Mouse (Mus musculus) neural tube, embryonic 10.5 days (tissue): ENCODE data around the gene Coq4.
"Not testable (repeated sequence)": the region's sequence is repeated elsewhere in the genome, so short reads cannot be mapped to it uniquely, and the experiment has no call there.

ENCODE experiments used
- DNase-seq: peaks from one replicate; pipeline ENCODE4 v3.0.0-alpha.2; 2017; ENCODE audit warnings: low spot score; ENCODE audit errors: extremely low spot score

Gene Coq4

DNA sequence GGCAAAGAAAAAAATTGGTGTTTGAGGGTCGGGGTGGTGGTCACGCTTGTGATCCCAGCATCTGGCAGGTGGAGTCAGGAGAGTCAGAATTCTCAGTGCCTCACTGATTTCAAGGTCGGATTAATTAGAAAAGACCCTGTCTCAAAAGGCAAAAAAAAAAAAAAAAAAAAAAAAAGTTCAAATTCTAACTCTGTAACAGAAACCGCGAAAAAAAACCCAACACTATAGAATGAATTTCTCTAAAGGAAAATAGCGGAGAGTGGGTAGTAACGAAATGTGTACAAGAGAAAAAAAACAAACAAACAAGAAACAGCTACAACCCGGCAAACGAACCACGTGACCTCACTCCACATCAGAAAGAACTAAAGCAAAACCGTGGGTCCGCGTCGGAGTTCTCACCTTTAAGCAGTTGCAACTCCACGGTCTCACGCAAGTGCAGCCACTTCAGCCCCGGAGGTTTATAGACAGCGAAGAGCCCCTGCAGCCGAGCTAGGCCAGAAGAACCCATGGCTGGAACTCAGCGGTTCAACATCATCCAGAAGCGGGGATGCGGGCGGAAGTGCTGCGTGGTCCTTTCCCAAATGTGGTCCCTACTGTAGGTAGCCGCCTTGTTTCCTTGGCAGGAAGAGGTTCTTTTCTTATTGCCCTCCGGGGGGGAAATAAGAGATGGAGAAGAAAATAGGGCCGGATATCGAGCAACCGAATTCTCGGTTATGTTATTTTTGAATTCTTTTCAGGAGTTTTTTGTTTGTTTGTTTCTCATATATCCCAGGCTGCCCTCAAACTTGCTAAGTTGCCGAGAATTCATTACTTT, at the start of gene Coq4:
TSS of gene Coq4 (plus strand) at position 390 of the 814 bp plus-strand sequence.
- peak; percentile 92 for DNase-seq

DNA sequence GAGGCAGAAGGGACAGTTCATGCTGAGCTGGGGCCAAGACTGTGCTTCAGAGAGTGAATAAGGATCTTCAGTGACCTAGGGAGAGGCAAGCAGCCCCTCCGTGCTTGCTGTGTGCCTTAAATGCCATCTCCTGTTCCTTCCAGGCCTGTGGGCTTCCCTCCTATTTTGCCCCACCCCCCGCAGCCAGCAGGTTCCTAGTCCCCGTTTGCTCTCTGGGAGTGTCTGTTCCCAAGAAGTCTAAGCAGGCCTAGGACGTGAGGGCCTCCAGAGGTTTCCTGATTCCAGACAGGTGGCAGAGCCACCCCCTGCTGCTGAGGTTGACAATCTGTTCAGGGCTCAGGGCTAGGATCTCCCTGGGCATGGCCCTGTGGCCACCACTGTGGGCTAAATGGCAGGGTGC, 48.5 kb upstream of the Coq4 start:
- DNase-seq = no peak

DNA sequence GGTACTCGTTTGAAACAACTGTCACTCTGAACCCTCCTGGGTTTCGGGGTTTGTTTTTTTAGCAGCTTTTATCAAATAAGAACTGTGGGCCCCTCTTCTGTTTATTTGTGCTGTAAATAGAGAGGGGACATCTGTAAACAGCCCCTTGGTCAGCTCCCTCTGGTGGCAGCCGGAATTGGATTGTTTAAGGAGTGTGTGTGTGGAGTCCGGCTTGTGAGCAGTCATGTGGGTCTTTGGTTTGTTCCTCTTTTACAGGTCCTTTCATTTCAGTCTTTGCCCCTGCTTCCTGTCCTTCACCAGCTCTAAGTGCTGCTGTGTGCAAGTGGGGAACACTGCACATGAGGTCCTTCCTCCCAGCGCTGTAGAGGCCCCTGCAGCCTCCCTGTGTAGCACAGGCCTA, 47.9 kb upstream of the Coq4 start:
- DNase-seq = no peak

DNA sequence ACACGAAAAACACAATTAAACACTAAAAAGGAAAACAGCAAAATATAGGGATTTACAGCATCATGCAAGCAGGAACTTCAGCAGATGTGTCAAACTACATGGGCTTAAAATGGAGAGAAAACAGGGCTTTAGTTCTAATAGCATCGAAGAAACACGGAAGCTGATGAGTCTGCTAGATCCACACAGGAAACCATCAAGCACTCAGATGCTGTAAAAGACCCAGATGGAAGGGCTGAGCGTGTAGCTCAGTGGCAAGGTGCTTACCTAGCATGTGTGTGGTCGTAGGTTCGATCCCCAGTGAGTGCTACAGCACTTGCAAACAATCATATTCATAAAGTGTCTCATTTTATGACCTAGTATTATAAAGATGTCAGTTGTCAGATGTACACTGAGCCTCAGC, 46.1 kb upstream of the Coq4 start:
- DNase-seq = no peak

DNA sequence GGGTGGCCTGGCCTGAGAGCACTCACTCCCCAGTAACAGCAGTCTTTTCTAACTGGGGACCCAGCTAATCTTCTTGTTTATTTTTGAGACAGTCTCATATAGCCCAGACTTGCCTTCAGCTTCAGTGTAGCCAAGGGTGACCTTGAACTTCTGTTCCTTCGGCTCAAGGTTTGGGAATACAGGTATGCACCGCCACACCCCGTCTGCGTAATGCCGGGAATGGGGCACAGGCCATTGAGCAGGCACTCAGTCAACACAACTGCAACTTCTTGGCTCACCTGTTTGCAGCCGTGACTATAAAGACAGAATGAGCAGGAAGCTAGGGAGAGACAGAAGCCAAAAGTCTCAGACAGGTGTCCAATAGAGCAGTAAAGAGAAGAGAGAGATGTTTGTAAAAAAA, 43.0 kb upstream of the Coq4 start:
- no peak for DNase-seq

DNA sequence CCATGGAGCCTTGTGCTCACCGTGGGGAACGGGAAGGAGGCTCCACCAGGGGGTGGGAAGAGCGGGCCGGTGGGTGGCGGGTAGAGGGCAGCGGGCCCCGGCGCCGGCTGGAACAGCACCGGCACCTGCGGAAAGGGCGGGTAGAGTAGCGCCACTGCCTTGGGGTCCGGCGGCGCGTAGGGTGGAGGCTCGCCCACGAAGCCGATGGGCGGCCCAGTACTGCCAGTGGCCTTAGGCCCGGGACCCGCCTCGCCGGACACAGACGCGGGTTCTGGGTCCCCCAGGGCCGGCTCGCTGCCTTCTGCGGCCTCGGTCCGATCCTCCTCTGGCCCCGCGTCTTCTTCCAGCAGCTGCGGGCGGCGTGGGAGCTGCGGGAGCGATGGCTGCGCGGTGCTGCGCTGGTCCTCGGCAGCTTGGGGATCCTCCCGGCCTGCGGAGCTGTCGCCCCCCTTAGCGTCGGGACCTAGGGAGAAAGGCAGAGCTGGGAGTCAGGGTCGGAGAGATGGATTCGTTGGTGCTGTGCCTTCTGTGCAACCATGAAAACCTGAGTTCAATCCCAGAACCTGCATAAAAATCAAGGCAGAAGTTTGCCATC, 40.0 kb upstream of the Coq4 start:
- peak; percentile 40 for DNase-seq

DNA sequence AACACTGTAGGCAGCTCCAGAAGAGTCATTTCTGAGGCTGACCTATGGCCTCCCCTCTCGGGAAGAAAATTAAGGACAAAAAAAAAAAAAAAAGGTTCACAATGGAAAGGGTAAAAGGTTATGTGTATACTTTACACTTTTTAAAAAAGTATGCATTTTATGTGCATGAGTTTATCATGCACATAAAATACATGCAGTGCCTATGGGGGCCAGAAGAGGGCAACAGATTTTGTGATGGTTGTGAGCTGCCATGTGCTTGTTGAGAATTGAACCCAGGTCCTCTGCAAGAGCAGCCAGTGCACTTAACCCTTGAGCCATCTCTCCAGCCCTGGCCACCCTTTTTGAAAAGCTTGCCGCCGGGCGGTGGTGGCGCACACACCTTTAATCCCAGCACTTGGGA, 39.4 kb upstream of the Coq4 start:
- peak; percentile 27 for DNase-seq

DNA sequence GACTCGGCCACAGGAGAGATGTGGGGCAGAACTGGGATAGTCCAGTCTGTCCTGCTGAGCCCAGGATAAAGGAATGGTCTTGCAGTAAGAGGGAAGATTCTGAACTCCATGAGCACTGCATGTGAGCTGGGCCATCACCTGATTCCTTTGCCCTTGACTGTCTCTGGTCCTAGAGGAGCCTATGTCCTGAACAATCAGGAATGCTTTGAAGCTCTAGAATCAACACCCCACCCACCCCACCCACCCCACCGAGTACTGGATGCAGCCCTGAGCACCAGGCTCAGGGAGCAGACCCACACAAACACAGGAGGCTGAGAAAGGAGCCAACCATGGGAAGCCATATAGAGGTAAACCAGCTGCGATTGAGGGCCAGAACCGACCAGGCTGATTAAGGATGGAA, 38.8 kb upstream of the Coq4 start:
- no peak for DNase-seq

DNA sequence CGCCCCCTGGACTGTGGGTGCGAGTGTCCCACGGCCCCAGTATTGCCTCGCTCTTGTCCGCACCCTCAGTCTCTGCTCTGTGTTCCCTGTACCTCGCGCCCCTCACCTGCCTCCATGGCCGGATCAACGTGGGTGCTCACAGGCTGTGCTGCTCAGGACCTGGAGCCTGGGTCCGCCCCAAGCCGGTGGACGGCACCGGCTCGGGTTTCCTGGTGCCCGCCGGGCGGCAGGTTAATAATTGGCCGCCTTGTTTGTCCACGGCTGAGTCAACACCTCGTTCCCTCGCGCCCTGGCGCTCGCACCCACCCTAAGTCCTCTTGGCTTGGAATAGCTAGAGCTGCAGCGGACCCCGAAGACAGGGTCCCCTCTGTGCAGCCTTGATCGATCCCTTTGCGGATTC, 35.8 kb upstream of the Coq4 start, which contains the start of gene Gm13420:
TSS of gene Gm13420 (minus strand) at position 189 of the 400 bp plus-strand sequence.
- DNase-seq = no peak

DNA sequence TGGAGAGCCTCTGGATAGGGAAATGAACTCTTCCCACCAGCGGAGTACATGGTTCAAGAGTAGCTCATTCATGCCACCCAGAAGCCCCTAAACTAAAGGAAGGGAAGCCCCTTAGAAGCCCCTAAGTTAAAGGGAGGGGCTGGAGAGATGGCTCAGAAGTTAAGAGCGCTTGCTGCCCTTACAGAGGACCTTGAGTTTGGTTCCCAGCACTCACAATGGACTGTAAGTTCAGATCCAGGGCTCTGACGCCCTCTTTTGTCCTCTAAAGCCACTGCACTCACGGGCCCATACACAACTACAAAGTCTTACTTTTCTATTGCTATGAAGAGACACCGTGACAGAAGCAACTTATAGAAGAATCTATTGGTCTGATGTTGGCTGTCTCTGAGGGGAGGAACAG, 34.9 kb upstream of the Coq4 start:
- no peak for DNase-seq

DNA sequence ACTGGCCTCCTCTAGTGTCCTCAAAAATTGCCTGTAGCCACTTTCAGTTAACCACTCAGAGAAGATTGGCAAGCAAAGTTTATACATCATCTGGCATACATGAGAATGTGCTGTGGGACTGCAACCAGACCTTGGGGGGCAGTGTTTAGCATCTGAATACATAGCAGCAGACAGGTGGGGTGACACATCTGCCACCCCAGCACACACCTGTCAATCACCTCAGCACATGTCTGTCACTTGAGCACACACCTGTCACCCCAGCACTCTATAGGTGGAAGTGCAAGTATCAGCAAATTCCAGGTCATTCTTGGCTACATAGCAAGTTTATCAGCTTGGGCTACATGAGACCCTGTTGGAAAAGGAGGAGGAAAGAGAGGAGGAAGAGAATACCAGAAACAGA, 31.6 kb upstream of the Coq4 start:
- no peak for DNase-seq

DNA sequence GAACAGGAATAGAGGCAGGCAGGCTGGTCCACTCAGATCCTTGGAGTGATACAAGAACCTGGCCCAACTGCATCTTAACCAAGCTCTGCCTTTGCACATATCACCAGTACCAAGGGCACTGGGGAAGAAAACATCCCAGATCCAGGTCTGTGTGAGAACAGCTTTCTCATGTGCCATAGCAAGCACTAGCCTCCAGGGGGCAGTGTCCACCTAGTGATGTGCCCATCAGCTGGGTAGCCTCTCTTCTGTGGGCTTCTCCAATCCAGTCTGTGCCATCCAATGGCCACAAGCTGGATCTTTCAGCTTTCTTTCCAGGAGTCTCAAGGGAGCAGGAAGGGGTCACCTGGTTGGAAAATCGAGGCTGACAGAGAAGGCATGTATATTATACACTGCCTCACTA, 22.5 kb upstream of the Coq4 start:
- DNase-seq = peak; percentile 79

DNA sequence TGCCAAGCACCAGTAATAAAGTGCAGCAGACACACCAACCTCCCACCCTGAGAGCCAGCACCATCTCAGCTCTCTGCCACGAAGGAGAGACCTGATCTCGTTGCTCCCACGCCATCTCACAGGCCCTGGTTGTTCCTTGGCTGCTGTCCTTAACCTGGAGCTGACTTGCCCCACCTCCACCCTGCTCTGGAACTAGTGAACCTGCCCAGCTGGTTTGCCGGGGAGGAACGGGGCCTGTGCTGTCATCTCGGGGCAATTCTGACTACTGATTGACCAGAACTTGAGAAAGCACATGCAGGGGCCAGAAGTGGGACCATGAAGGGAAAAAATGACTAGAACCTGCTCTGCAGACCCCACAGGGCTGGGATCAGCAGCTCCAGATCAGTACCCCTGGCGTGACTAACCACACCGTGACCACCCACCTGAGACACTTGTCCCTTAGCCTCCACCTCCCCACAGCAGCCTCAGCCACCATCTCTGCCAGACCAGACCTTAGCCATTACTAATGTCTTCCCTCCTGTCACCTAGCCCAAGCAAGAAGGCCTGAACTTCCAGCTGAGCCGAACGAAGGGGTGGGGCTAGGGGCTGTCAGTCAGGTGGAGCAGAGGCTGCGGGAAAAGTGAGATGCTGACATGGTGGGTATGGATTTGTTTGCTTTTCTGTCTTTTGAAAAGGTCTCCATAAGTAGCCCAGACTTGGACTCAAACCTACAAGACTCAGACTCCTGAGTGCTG, 19.1 kb upstream of the Coq4 start:
- no peak for DNase-seq

DNA sequence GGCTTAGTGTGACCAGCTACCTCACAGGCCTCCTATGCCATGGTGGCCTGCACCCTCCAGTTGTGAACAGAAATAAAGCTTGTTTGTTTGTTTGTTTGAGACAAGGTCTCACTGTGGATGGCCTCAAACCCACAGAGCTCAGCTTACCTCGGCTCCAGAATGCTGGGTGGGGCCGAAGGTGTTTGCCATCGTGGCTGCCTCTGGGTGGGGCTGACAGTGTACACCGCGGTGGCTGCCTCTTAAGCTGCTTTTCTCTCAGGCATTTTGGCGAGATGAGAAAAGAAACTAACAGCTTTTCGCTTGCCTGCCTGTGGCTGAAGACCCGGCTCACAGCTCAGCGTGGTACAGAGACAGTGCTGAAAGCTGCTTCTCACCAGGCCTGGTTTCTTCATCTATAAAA, 18.4 kb upstream of the Coq4 start:
- DNase-seq = no peak

DNA sequence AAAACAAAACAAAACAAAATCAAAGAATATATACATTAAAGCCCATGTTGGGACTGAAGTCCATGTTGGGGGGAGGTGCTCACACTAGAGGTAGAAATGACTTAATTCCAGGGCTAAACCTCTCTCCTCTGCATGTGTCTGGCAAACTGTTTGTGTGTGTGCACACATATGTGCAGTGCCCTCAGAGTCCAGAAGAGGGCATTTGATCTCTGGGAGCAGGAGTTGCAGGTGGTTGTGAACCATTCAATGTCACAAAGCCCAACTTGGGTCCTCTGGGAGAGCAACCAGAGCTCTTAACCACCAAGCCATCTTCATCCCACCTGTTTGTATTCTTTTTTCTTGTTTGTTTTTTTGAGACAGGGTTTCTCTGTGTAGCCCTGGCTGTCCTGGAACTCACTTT, 17.1 kb upstream of the Coq4 start:
- no peak for DNase-seq

DNA sequence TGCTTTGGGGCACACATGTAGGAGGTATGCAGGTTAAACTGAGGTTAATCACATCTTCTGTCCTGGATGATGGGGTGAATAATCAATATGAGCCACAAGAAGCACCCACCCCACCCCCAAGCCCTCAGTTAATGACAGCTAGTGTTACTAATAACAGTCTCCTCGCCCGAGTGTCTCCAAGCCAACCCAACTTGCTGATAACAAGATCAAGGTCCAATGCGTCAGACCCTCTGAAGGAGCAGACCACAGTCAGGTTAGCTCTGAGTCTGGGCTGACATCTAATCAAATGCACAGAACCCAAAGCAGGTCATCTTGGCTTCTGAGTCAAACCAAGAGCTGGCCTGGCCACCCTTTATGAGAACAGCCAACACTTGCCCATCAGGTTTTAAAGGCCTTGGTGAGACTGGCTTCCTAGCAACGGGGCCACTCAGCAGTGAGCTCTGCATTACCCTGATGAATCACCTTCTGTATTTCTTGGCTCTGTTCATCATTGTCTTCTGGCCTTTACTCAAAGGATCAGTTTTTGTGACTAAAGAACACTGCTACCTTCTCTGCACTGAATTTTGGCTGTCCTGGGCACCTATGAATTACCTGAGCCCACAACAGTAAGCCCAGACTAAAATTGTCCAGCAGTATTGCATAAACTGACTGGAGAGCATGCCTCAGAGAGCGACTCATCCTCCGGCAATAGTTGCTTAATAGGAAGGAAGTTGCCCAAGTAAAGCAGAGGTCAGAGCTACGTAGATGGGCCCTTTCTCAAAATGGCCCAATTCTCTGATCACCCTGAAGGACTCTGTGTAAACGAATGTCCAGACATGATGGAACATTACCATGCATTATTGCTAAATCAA, 15.5 kb upstream of the Coq4 start:
- DNase-seq = no peak

DNA sequence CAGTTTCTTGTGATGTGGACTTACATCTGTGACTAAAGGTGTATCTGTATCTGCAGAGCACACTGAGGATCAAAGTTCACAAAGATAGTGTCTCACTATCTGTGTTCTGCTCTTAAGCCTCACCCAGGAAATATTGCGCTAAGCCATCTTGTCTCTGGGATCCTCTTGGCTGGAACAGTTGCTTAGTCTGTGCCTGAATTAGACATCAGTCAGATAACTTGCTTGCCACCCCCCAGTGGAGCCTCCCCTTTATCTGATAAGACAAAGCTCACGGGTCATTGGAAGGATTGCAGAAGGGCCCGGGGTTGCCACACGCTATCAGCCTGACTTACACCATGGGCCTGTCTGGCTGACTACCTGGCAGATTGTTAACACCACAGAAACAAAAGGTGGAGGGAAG, 14.0 kb upstream of the Coq4 start:
- DNase-seq = no peak

DNA sequence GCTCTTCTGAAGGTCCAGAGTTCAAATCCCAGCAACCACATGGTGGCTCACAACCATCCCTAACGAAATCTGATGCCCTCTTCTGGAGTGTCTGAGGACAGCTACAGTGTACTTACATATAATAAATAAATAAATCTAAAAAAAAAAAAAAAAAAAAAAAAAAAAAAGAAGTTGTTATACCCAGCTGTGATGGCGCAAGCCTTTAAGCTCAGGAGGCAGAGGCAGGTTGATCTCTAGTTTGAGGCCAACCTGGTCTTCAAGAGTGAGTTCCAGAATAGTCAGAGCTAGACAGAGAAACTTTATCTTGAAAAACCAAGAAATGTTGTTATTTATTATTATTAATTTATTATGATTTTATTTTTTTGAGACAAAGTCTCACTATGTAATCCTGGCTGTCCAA, 6.0 kb upstream of the Coq4 start:
- DNase-seq = not testable (repeated sequence)

DNA sequence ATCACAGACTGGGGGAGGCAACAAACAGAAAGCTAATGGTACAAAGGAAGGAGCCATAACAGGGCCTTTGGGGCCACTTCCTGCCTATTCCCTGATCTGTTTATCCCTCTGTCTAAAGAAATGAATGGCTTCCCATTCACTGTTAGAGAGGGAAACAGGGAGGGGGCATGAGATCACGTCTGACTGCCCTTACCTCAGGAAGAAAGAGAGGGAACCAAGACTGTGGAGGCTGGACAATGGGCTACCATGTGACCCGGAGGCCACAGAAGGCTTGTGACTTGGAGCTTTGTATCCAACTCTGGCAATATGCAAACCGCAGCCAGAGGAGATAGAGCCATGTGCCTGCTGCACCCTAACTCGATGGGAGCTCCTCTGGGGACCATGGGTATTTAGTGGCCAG, 3.0 kb upstream of the Coq4 start:
- no peak for DNase-seq

DNA sequence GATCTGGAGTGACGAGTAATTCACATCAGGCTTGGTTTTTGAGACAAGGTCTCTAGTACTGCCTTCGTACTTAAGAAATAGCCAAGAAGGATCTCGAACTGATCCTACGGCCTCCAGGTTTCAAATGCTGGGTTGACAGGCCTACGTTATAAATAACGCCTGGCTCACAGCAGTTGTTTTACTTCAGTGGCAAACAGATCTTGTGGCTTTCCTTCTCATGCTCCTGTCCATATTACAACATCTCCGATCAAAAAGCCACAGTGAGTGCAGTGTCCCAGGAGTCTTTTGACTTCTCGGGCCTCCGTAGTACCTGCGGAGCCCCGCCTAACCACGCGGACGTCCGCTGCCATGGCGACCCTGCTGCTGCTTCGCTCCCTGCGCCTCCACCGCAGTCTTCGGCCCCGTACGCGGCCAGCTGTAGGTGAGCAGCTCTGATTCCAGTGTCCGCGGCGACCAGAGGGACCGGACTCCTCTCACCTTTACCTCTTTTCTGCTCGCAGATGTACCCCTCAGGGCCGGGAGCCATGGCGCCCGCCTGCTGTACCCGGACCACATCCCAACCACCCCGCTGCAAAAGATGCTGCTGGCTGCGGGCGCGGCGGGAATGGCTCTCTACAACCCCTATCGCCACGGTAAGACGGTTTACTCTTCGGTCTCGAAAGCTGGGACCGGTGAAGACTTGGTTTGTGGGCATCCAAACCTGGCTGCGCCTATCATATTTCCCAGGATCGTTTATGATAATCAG, 816 bp downstream of the Coq4 start, which contains the start of gene Trub2:
TSS of gene Trub2 (minus strand) at position 566 of the 745 bp plus-strand sequence.
- peak; percentile 82 for DNase-seq
